Mouse (Mus musculus) E14TG2a.4 (cell line): ENCODE measurements at regions not wholly inside any gene's neighbourhood (a gene's known extent, or its start where the extent isn't known, plus 50 kb on each side); places are given as distances from the start of the nearest gene placed in this dataset.

Experiments
- H3K27me3 ChIP-seq: 2 replicates; pipeline ENCODE4 v1.6.1; 2014; ENCODE audit warnings: low read length, control low read depth; ENCODE audit not compliant: insufficient read depth
- H3K36me3 ChIP-seq: 2 replicates; pipeline ENCODE4 v1.6.1; 2014; ENCODE audit warnings: low read length, control low read depth; ENCODE audit not compliant: insufficient read depth
- H3K4me1 ChIP-seq: replicated peaks from 2 replicates; pipeline ENCODE4 v1.6.1; 2014; ENCODE audit warnings: low read depth, low read length, control low read depth
- H3K4me3 ChIP-seq: replicated peaks from 2 replicates; pipeline ENCODE4 v1.5.1; 2014; ENCODE audit warnings: mild to moderate bottlenecking, low read length
- H3K9me3 ChIP-seq: 2 replicates; pipeline ENCODE4 v1.6.1; 2014; ENCODE audit warnings: low read length, control low read depth
- CTCF ChIP-seq: conservative IDR thresholded peaks from 2 replicates; pipeline ENCODE4 v1.5.1; 2014; ENCODE audit warnings: low read length
- NANOG ChIP-seq: IDR thresholded peaks from 2 replicates; pipeline ENCODE4 v1.6.1; 2014; ENCODE audit warnings: borderline replicate concordance, low read length, mixed read lengths
- POU5F1 ChIP-seq: IDR thresholded peaks from 2 replicates; pipeline ENCODE4 v1.6.1; 2014; ENCODE audit warnings: low read length, borderline replicate concordance

DNA sequence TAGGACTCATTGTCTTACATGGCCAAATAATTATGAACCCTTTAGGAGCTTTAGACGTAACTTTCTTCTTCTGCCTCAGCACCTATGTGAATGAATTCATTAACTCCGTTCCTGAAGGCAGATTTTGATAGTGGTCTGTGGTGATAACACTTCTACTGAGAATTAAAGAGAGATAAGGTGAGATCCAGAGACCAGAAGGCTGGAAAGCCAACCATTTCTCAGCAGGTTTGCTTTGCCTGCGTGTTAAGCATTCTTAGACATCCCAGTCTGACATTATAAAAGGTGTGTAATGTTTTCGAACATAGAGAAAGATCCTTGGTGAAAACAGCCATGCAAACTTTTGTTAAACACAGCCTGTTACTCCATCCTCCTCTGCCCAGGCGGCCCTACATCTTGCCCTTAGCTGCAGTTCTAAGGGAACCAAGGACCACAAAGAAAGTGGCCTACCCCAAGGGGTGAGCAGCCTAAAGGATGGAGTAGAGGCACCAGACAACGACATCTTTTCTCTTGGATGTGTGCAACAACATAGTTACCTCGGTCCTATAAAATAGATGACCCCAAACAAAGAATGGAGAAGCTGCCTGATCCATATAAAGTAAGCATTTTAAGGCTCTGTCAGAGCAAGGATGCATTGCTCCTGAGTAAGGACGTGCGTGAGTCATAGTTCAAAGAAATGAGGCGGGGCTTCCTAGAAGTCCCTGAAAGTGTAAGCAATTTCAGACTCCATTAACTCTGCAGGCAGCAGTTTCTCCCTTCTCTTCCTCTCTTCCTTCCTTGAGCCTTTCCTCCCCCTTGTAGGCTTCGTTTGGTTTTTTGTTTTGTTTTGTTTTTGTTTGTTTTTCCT is 55.1 kb upstream of the Xpr1 start:
- Histone ChIP-seq H3K4me1 (0 out of 2 replicates have a peak, but pooled peaks cover 4% of the 10 kb centered on the region), H3K27me3 (no peaks in the 10 kb centered on the region), H3K4me3 (no peak overlapping the region), H3K9me3 (no peaks in the 10 kb centered on the region), H3K36me3 (no peaks in the 10 kb centered on the region)
- TF ChIP-seq NANOG = no peak
- TF ChIP-seq POU5F1 = no peak
- TF ChIP-seq CTCF = no peak

DNA sequence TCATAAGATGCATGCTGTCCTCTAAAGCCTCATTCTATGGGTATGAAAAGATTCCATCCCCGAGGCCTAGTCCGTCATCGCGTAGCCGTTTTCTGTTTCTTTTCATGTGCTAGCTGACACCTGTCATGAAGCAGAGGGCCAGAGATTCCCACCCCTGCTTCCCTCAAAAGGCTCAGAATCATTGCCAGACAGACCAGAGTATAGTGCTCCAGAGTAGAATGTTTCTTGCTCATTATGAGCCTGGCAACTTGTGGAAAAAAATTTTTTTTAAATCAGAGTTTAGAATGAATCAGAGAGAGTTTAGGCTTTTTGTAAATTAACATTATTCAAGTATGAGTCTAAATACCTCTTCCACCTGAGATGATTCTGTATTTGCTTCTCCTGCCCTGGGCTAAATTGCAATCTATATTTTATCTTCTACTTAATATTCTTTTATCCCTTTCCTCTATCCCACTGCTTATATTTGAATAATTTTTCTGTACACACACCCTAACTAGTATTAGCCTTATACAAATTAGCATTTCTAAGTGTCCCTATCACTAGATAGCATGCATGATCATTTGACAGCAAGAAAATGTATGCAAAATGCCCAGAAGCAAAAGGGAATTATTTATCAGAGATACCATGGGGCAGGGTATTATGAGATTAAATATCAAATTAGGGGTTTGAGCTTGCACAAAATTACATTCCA is 55.9 kb upstream of the Xpr1 start:
- H3K9me3 ChIP-seq = no peaks in the 10 kb centered on the region

DNA sequence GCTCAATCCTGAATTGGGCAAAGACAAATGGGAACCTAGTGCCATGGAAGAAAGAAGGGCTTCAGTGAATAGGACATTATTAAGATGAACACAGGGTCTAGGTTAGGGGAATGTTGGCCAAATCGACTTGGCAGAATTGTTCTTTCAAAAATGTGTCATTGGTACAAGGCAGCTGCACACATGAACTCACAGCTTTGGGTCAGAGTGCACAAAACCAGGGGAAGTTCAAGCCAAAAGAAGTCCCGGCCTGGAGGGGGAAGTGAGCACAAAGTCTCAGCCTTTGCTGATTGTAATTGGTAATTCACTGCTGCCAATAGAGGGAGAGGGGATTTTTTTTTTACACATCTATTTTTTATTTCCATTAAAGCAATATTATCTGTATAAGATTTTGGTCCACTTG is 57.8 kb upstream of the Xpr1 start:
- TF ChIP-seq CTCF (no peak), NANOG (no peak), POU5F1 (no peak)
- Histone ChIP-seq H3K4me3 (no peak overlapping the region), H3K27me3 (no peaks in the 10 kb centered on the region), H3K9me3 (no peaks in the 10 kb centered on the region), H3K36me3 (no peaks in the 10 kb centered on the region), H3K4me1 (peaks cover 12% of the 10 kb centered on the region)

More for the DNA sequence above, 55.9 kb upstream of the Xpr1 start:
- Histone ChIP-seq H3K36me3 (no peaks in the 10 kb centered on the region), H3K4me1 (0 out of 2 replicates have a peak, but pooled peaks cover 4% of the 10 kb centered on the region), H3K4me3 (no peak overlapping the region), H3K27me3 (no peaks in the 10 kb centered on the region)
- no peak for TF ChIP-seq NANOG
- TF ChIP-seq POU5F1 = no peak
- TF ChIP-seq CTCF = no peak

DNA sequence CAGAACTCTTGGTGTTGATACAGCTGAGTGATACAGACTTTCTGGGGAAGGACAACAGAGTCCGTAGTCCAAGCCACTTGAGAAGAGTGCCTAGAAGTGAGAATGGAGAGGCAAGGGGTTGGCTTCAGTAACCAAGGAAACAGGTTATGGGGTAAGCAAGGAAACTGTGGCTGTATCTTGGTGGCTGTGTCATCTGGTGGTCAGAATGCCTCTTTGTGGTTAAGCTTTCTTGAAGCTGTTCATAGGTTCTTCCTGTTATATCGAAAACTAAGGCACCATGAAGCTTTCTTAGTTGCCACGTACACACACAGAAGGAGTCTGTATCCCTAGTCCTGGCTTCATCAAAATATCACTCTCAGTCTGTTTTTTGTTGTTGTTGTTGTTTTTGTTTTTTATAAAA is 59.0 kb upstream of the Xpr1 start:
- H3K27me3 ChIP-seq = no peaks in the 10 kb centered on the region
- H3K4me1 ChIP-seq = peaks cover 12% of the 10 kb centered on the region
- TF ChIP-seq CTCF (no peak), NANOG (no peak), POU5F1 (no peak)
- no peaks in the 10 kb centered on the region for H3K9me3 ChIP-seq
- no peak overlapping the region for H3K4me3 ChIP-seq
- no peaks in the 10 kb centered on the region for H3K36me3 ChIP-seq

DNA sequence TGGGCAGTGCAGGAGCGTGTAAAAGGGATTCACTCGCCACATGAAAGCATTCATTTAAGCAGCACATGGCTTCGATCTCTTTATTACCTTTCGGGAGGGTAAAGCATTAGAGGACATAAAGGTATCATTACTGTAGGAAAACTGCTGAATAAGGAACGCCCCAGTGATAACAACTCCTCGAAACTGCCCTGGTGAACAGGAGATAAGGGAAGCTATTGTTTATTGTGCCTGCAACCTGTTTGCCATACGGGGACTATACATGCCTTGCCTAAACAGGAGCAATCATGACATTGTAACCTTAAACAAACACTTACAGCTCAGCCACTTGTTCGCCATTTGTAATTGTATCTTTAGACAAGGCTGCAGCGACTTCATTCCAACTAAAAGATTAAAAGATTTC is 64.9 kb upstream of the Xpr1 start:
- no peaks in the 10 kb centered on the region for H3K27me3 ChIP-seq
- no peak overlapping the region for H3K4me3 ChIP-seq
- TF ChIP-seq CTCF (no peak), NANOG (no peak), POU5F1 (no peak)
- H3K36me3 ChIP-seq = no peaks in the 10 kb centered on the region
- H3K4me1 ChIP-seq = peaks cover 22% of the 10 kb centered on the region
- H3K9me3 ChIP-seq = no peaks in the 10 kb centered on the region

DNA sequence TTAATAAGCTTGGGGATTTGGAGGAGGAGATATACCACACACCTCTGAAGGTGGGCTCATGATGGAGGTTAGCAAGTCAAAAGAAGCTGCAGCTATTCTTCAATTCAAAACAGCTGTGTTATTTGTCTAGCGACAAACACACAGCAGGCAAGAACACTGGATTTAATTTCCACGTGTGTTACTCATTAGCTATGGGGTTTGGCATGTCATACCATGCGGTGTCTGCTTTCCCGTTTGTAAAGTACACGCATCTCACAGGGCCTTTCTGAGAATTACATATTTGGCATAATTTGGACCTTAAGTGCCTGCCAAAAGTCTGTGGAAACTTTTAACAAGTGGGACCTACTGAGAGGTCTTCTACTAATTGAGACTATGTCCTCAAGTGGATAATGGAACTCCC is 65.5 kb upstream of the Xpr1 start:
- Histone ChIP-seq H3K36me3 (no peaks in the 10 kb centered on the region), H3K27me3 (no peaks in the 10 kb centered on the region), H3K4me3 (no peak overlapping the region), H3K9me3 (no peaks in the 10 kb centered on the region), H3K4me1 (peaks cover 22% of the 10 kb centered on the region)
- TF ChIP-seq POU5F1 (no peak), CTCF (no peak), NANOG (no peak)

DNA sequence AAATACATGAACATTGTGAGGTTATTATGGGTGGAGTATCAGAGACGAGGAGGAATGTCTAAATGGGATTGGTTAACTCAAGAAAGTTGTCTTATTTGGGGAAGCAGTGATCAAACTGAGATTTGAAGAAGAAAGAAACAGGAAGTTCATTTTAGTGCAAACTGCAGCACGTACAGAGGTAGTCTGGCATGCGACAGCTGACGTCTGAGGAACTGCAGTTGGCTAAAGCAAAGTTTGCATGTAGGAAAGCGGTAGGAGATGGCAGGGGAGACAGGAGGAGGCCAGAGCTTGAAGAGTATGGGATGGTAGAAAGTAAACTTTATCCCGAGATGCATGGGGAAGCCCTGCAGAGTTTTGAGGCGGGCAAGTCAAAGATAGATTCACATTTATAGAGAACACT is 66.5 kb upstream of the Xpr1 start:
- no peaks in the 10 kb centered on the region for H3K36me3 ChIP-seq

DNA sequence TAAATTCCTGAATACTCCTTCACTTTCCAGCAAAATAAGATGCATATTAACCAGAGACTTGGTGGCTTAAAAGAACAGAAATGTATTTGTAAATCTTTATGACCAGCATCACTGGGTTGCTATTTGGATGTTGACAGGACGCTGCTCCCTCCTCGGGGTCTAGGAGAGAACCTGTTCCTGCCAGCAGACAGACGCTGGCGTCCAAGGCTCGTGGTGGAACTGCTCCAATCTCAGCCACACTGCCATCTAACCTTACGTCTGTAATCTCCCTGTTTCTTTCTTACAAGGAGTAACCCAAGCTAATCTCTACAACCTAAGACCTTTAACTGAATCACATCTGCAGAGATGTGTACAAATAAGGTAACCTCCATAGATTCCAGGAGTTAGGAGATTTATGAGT is 70.1 kb upstream of the Acbd6 start:
- TF ChIP-seq CTCF = no peak
- TF ChIP-seq NANOG = no peak
- no peak for TF ChIP-seq POU5F1
- no peaks in the 10 kb centered on the region for H3K36me3 ChIP-seq
- no peak overlapping the region for H3K4me3 ChIP-seq
- no peaks in the 10 kb centered on the region for H3K9me3 ChIP-seq
- peaks cover 36% of the 10 kb centered on the region for H3K4me1 ChIP-seq
- no peaks in the 10 kb centered on the region; the same call in 1 of the 2 replicates for H3K27me3 ChIP-seq

More for the DNA sequence above, 66.5 kb upstream of the Xpr1 start:
- Histone ChIP-seq H3K4me1 (peaks cover 24% of the 10 kb centered on the region), H3K27me3 (no peaks in the 10 kb centered on the region), H3K9me3 (no peaks in the 10 kb centered on the region), H3K4me3 (no peak overlapping the region)
- TF ChIP-seq NANOG = no peak
- TF ChIP-seq POU5F1 = no peak
- no peak for TF ChIP-seq CTCF
